Mouse (Mus musculus) adrenal gland, adult 2 months (tissue): ENCODE measurements around the gene Kcnh1. TPM values are rescaled to one million over a fixed set of nuclear protein-coding genes. Genes with fewer than 3 reads are reported as not detected.

ENCODE experiments used
- DNase-seq: peaks from one replicate; pipeline ENCODE4 v3.0.0; 2021
- polyA plus RNA-seq: library from polyadenylated mRNA; depleted of rRNA; stranded (reverse); fragments of >200 nt; gene quantifications from 2 replicates; pipeline ENCODE4 v1.2.3, GENCODE M21; 2012
- total RNA-seq, 2 experiments: library from RNA; stranded (reverse); gene quantifications; 2 replicates each; pipeline ENCODE4 v1.2.3; 2021

The Kcnh1 gene
- total and polyA plus RNA-seq, 3 experiments, result 0.07 to 0.24 (median 0.12) TPM

DNA sequence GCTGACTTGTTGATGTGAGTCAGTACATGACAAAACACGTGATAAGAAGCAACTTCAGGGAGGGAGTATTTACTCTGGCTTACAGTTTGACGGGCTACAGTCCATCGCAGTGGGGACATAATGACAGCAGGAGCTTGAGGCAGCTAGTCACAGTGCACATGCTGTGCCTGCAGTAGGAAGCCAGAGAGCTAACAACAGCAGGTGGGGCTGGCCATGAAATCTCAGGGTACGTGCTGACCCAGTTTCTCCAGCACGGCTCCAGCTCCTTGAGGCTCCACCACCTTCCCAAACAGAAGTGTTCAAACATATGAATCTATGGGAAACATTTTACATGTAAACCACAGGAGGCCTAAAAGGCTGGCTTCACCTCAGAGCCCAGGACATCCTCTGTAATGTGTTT, 216.0 kb downstream of the Kcnh1 start:
- DNase-seq, result no peak

DNA sequence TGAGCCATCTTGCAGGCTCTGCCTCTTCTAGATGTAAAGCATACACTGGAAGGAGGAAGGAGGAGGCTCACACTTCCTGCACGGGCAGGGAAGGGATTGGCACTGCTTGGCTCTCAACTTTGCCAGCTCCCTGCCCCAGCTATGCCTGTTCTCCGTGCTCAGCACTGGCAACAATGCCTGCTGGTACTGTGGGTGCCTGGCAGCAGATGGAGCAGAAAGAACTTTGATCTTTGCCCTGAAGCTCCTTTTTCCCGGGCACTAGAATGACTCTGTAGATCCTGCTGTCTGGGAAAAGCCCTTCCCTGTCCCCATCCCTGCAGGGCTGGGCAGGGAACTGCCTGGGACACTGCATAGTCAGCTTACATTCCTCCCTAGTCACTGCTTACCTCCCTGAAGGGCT, 225.2 kb downstream of the Kcnh1 start:
- no peak for DNase-seq

DNA sequence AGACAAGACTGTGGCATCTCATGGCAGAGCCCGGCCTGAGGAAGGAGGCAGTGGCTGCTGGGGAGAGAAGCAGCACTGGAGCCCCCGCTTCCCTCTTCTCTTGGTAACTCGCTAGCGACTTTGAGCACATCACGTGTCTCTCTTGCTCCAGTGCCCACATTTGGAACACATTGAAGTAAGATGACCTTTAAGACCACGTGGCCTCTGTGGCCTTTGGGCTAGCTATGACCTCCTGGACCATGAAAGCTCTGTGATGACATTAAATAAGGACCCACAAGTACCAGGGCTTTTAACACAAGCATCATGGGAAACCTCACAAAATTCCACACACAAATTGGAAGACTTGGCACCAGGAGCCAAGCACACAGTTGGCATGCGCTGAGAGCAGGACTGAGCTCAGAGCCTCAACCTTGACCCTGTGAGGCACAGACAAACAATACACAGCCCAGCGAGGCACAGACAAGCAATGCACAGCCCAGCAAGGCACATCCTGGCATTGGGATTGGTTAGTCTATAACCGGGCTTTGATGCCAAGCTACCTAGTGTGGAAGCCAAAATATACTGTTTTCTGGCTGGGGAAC, 225.8 kb downstream of the Kcnh1 start:
- peak; percentile 52 for DNase-seq

DNA sequence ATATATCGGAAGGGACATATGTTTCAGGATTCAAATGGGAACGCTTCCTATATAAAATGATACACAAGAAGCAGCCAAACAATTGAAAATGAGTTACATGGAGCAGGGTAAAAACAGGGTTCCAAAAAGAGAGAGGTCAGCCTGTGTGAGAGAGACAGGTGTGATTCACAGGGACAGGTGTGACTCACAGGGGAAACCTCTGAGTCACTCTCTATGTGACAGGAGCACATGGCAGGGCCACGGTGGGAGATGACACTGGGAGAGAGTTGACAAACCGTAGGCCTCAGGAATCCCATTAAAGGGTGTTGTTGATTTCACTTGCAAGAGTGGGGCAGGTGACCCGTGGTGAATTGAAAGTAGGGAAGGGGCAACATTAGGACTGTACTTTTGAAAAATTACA, 228.6 kb downstream of the Kcnh1 start:
- peak; percentile 17 for DNase-seq

DNA sequence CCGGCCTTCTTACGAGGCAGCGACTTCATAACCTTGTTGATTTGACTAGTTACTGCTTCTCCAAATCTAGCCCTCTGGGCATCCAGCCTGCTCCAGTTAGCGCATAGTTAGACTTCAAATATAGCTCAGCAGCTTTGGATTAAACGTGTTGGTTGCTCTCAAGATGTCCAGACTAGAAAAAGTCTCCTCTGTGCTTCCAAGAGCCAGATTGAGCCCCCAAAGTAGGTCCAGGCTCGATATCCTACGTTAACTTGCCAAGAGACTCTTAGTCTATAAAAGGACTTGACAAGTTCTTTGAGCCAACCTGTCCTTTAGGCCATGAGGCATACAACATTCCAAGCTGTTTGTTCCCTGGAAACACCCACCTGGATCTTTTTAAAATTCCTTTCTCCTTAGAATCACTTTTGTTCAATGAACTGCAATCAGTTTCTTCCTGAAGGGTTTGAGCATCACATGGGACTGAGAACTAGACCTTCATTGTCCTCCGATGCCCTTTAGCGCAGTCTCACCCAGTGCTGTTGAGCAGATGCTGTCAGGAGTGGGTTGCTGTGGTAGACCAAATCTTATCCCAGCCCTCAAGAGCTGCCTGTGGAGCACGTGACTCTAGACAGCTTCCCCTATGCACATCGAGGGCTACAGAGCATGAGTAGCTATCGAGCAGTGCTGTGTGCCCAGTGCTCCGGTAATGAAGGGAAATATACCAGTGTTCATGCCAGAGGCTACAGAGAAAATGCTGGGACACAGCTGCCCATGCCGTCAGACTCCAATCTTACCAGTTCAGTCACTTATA, 231.0 kb downstream of the Kcnh1 start:
- DNase-seq, result no peak

DNA sequence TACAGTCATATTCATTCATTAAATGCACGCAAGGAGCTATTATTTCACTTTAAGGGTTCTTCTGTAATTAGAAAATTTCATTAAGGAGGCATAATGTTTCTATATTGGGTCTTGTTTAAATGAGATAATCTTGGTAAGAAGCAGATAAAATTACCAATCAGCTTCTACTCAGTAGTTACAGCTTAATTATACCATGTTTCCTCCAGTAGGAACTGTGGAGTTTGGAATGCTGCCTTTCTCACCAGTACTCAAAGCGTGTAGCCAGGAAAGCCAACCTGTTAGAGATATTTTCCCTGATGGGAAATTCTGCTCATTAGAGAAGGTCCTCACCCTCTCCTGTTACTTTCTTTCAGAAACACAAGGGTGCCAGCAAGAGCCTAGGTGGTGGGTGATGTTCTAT, 240.8 kb downstream of the Kcnh1 start:
- DNase-seq, result no peak

DNA sequence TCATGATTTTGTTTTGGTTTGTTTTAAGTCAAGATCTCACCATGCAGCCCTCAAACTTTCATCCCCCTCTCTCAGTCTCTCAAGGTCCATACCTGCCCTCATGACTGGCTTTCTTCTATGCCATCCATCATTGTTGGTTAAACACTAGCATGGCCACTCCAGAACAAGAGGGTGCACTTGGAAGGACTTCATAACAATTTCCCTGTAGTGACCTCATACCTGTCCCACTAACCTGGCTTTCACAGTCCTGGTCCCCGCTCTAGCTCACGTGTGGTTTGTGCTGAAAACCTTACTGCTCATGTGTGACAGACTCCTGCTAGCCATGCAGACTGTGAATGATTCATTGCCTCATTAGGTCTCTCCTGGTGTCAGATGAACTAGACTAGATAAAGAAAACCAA, 244.9 kb downstream of the Kcnh1 start:
- DNase-seq, result no peak

DNA sequence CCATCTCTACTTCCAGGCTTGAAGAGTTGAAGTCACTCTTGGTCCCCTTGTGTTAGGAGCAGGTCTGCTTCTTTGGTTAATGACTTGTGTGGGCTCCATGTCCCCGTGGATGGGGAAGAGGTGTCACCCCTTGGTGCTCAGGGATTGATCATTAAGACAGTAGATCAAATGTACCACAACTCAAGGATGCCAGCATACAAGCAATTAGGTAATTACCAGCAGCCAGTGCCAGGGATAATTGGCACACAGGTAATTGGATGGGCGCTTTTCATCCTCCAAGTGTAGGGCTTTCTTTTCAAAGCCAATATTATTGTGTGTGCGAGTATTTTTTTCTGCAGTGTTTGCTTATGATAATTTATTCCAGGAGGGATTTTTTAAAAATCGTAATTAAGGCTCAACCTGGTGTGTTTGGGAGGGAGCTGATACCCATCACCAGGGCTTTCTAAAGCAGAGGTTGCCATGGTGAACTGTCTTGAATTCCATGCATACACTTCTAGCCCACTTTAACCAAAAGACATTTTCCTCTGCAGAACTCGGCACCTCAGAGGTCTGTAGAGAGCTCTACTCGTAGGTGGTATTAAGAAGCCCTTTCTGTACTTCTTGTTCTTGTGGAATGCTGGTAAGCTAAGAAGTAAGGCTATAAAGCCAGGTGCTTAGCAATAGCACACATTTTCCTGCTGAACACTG, 248.7 kb downstream of the Kcnh1 start:
- DNase-seq, result no peak

DNA sequence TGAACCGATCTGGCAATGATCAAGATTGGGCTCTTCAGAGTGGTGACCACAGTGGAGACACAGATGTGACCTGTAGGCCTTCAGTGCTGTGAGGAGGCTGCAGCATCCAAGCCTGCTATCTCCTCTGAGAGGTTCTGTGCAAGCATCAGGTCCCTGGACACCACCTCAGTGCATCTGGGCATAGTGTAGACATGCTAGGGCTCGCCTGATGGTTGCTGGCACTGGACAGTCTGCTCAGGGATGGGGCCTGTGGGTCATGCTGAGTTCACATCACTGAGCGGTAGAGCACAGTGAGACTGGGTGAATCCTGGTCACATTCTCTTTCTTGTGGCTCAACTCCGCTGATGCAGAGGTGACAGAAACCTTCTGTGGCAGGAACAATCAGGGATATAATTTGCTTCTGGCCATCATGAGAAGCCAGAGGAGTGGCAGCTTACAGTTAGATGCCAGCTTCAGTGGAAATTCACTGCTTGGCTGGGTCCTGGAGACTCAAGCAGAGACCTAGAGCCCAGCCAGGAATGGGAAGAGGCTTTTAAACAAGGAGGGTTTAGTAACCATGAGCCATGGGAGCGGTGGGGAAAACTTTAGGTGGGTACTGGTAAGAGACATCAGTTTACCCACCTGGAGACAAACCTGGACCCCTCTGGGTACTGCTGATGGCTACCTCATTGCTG, 252.3 kb downstream of the Kcnh1 start:
- no peak for DNase-seq

DNA sequence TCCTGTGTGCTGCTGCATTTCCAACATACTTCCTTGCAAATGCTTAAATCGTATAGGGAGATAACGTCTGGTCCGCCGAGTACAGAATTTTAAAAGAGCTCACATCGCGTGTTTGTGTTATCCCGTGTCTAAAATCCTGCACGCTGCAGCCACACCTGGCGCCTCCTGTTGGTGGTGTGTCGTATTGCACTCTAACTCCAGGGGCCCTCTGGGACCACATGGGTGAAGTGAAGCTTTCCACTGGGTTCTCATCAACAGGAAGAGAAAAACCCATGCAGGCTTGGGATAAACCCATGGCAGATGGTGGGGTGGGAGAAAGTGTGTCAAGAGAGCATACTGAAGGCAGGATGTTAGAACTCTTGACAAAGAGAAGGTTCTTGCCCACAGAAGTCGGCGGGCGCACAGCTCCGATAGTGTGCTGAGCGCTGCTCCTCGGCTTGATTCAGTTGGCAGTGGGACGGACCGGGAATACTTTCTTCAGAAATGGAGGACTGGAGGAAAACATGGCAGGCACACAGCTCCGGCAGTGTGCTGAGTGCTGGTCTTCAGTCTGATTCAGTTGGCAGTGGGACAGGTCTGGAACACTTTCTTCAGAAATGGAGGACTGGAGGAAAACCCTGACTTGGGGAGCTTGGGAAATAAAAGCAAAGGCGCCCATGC, 253.6 kb downstream of the Kcnh1 start:
- no peak for DNase-seq

DNA sequence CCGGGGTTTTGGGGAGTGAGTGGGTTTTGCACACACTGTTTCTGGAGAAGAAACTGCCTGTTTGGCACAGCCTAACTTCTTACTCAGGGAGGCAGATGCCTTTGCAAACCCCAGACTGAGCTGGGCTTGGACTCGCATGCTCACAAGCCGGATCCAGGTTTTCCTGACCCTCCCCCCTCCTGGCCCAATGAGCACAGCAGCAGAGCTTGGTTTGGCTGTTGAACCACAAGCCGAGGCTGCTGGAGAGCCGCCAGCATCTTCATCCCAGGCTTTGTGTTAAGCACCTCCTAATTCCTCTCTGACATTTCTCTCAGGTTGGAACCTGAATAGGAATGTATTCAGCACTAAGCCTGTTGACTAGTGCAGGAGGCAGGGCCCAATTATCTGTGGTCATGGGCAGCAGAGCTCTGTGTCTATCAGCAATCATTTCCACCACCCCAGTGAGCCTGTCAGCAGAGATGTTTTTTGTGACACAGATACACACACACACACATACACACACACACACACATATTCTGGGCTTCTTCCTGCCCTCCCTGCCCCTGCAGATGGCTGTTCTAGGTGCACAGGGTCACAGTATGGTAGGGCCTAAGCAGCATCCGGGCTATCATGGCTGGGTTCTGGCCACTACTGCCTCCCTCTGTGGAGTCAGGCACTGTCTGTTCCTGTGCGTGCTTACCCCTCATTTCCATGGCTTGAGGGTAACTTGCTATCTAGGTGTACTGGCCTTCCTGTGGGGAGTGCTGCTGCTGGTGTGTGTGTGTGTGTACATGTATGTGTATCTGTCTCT, 254.3 kb downstream of the Kcnh1 start:
- DNase-seq, result peak; percentile 26

DNA sequence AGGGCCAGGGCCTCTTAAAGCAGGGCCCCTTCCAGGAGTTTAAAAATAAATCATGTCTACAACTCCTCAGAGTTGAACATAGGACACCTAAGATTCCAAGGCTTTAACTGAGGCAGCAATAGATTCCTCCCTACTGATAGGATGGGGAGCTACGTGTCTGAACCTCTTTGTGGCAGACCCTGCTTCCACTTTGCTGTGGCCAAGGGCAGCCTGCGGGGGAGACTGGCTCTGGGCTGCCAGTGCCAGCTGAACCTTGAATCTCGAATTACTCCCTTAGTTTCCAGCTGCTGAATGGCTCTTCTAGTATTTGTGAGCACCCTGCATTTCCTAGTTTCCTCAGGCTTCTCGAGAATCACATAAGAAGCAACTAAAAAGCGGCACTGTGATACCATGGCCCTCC, 255.6 kb downstream of the Kcnh1 start:
- no peak for DNase-seq

DNA sequence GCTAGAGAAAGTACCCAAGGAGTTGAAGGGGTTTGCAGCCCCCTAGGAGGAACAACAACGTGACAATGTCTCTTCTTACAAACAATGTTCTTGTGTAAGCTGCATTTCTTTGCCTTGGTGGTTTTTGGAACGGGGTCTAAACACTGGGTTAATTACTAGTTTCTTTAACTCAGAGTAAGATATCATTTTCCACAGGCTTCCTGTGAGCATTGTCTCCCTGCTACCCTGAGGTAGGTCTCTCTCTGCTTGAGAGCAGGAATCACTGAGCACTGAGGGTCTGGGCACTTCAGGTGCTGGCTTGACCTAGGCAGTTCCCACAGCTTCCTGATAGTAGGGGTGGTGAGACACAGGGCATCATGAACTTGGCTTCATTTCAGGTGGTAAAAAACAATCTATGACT, 257.1 kb downstream of the Kcnh1 start:
- no peak for DNase-seq

DNA sequence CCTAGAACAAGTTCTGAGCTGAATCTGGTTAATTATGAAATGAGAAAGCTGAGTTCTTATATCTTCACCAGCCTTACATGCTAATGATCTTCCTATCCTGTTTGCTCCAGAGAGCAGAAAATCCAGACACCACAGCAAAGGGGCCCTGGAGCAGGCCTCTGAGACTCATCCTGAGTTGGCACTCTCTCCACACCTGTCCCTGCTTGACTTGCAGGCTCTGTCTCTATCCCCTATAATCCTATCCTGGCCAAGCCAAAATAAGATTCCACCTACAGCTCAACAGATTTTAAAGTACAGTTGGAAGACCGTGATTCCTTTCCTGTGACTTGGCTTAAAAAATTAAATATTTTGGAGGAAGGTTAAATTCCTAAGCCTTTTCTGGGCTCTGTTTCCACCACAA, 257.9 kb downstream of the Kcnh1 start:
- no peak for DNase-seq

DNA sequence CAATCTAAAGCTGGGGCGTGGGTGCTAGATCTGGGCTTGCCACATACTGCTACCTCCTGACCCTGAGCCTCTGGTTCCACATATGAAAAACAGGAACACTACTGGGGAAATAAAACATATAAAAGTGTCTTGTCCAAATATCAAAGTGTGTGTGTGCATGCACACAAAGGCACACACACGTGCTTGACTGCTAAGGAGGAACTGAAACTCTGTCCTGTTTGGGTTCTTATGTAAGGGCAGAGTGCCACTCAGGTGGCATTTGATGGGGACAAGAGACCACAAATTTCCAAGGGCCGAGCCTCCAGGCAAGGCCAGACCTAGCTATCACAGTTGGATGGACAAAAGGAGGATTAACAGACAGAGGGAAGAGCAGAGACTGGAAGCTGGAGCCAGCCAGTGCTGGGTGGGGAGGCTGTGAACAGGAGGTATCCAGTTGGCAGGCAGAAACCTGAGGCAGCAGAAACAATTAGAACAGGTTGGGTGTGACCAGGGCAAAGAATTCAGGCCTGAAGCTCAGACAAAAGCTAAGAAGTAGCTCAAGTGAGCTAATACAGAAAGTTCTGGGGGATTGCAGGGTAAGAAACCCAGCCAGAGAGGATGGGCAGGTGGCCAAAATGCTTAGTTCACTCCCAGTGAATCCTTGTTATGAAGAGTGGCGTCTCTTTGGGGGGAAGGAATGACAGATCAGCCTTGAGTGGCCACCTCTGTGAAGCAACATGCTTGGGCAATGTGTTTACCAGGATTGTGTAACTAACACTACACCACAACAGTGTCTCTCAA, 259.2 kb downstream of the Kcnh1 start:
- peak; percentile 47 for DNase-seq

DNA sequence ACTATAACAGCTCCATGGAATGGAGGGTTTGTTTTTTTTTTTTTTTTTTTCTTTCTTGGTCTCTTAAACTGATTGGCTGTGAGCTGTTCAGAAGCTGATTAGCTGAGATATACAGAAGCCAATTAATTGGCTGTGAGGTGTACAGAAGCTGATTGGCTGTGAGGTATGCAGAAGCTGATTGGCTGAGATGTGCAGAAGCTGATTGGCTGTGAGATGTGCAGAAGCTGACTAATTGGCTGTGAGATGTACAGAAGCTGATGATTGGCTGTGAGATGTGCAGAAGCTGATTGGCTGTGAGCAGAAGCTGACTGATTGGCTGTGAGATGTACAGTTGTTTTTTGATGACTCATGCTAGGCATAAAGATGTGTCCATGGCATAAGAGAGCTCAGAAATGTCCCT, 259.9 kb downstream of the Kcnh1 start:
- DNase-seq, result no peak

DNA sequence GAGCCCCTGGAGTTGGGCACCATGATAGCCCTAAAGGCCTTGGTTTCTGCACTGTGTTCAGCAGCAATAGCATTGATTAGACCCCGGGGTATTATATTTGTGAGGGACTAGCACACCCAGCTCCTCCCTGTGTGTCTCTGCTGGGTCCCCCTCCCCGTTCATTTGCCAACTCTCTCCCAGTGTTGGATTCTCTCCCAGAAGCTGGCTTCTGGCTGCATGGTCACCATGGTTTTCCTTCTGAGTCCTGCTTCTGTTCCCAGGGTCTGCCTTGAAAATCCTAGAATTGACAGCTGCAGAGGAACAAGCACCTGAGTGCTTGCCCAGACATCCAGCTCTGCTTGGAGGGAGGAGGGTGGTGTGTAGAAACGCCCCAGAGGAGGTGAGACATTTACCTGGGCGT, 261.1 kb downstream of the Kcnh1 start:
- no peak for DNase-seq

DNA sequence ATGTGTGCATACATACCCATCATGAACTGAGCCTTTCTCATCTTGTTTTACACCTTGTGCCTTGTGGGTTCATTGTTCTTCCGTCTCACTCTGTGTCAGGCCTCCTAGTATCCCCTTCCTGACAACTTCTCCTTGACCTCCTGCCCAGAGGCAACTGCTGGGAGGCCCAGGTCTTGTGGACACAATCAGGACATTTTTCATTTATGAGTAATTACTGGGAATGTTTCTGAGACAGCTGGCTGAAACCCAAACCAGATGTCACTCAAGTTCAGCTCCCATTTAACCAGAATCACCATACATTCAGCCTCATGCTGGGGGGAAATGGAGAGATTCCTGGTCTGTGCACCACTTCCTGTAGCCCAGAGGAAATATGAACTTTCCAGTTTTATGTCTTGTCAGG, 263.9 kb downstream of the Kcnh1 start:
- no peak for DNase-seq

DNA sequence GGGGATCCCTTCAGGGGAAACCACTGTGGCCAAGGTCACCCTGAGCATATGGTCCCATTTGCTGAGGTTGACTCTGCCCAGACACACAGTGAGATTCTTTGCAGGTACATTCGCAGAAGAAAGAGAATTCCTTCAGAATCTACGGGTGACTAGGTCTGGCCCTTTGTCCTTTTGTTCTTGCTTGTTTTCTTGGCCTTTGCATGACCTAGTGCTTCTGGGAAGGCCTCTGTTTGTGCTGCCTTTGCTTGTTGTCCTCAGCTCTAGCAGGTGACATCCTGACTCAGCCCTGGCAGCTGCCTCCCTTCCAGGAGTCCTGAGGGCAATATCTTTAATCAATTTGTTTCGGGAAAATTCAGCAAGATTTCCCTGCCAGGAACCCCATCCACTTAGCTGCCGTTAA, 264.4 kb downstream of the Kcnh1 start:
- no peak for DNase-seq

DNA sequence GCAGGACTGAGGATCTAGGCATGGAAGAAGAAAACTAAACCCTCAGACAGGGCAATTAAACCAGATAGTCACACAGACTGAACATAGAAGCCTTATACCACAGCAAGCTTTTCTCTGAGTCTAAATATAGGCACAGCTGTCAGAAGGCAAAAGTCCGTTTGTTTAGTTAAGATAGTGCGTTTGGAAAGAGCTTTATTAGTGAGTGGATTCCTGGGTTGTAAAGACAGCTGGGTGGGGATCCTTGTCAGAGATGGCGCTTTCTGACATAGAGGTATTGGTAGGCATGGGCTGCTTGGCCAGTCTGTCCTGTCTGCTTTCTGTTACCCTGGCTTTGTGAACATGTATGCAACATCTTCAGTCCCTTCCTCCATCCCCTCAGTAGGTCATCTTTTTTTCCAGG, 266.5 kb downstream of the Kcnh1 start:
- DNase-seq, result no peak
